Mouse (Mus musculus): Measurements from ENCODE around the gene Dpm1. TPM values are rescaled to one million over a fixed set of nuclear protein-coding genes. Genes with fewer than 3 reads are reported as not detected.
A peak's percentile ranks its signal among the peaks of the same experiment; 100 is the strongest.

Dpm1 gene
- polyA plus RNA-seq, 1 experiment from 2014 or later, result 82.2 TPM

DNA sequence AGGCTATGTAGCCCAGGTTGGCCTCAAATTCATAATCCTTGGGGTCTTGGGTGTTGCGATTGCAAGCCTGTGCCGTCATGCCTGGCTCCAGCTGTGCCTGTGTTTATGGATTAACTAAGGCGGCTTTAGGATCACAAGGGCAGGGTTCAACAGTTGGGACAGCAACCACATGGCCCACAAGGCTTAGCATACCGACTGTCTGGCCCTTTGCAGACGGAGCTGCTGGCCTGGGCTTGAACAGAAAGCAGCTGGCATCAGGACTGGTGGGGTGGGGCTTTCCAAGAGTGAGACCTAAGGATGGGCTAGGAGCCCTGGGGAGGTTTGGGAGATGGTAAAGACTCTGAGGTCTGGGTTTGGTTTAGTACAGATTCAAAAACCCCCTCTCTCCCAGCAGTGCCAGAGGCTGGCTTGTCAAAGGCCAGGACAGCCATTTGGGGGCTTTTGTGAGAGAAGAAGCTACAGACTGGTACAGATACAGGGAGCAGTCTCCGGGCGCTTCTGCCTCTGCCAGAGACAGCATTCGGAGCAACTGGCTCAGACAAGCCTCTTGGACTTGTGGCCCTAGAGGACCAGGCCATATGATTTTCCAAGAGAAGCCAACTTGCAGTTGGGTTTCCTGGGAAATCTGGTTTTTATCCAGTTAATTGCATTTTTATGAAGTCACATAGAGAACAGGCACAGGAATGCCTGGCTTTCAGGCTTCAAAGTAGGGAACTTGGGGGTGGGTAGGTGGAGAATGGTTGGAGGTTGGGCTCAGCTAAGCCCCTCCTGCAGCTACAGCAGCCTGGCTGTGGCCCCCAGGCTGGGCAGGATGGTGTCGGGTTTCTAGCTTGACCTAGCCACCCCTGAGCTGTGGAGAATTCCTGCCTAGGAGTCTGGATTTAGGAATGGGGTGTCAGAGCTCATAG lies 61.2 kb downstream of the Dpm1 start:
- Histone ChIP-seq H3K9ac (replicated peaks; ENCODE audit: low read length) (peak overlapping the region; percentile 50), H3K4me2 (replicated peaks; ENCODE audit: low read depth, low read length) (peak overlapping the region; percentile 51), H3K9me3 (ENCODE audit: low read length) (no peaks in the 10 kb centered on the region), H3K4me1 (ENCODE audit: insufficient read depth, low read length) (peaks cover 42% of the 10 kb centered on the region), H3K27ac (ENCODE audit: low read length) (peak overlapping the region; percentile 96), H3K27me3 (ENCODE audit: insufficient read depth, low read length) (no peaks in the 10 kb centered on the region), H3K4me3 (ENCODE audit: low read length) (no peak overlapping the region; the same call in 1 of the 2 replicates), H3K36me3 (ENCODE audit: insufficient read depth, low read length) (0 out of 2 replicates have a peak, but pooled peaks cover 2% of the 10 kb centered on the region)
- WGBS, result 42% methylated on average over 9 of the region's 9 CpGs
- ATAC-seq (ENCODE audit: low FRiP score, low TSS enrichment), result peak; percentile 84

DNA sequence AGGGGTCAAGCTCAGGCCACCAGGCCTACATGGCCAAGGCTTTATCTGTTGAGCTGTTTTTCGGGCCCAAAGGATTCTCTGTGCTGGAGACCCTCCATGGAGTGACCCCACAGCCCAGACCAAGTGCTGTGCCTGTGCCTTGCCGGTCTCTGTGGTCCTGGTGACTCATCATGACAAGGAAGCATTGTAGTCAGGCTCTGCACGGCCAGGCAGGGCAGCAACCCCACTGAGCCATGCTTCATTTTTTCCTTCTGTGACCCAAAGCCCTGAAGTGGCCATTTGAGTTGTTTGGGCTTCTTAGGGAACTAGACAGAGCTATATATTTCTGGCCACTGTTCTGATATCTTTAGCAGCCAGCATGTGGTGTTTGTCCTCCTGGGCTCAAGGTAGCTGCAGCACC lies 62.6 kb downstream of the Dpm1 start:
- no peak overlapping the region for H3K9ac ChIP-seq (replicated peaks; ENCODE audit: low read length)
- H3K4me3 ChIP-seq (ENCODE audit: low read length), result no peak overlapping the region
- H3K4me1 ChIP-seq (ENCODE audit: insufficient read depth, low read length), result peaks cover 42% of the 10 kb centered on the region
- no peak overlapping the region for H3K4me2 ChIP-seq (replicated peaks; ENCODE audit: low read depth, low read length)
- 59% methylated on average over 3 of the region's 3 CpGs for WGBS
- H3K9me3 ChIP-seq (ENCODE audit: low read length), result no peaks in the 10 kb centered on the region
- H3K27me3 ChIP-seq (ENCODE audit: insufficient read depth, low read length), result no peaks in the 10 kb centered on the region
- no peak for ATAC-seq (ENCODE audit: low FRiP score, low TSS enrichment)
- 0 out of 2 replicates have a peak, but pooled peaks cover 2% of the 10 kb centered on the region for H3K36me3 ChIP-seq (ENCODE audit: insufficient read depth, low read length)
- no peak overlapping the region for H3K27ac ChIP-seq (ENCODE audit: low read length)

DNA sequence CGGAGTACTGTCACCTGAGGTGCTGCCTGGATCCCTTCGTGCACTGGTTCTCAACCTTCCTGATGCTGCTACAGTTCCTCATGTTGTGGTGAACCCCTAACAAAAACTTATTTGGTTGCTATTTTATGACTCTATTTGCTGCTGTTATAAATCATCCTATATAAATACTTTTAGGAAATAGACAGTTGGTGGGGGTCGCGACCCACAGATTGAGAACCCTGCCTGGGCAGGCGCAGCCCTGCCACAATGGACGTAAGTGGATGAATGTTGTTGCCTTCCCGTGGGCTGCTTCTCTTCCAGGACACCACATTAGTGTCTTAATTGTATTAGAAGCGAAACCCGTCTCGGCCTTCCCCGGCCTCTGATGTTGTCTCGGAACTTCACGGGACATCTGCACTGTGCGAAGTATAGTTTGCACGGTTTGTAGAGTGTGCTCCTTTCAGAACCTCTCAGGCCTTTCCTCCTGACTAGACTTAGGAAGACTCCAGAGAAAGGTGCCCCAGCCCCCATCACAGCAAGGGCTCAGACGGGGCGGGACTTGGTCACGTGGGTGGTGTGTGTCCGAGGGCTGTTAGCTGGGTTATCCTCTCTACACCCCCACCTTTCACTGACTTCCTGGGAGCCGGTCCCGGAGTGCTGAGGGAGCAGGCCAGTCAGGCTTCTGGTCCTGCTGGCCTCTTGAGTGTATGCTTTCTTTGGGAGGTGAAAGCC lies 63.5 kb downstream of the Dpm1 start:
- Histone ChIP-seq H3K4me3 (ENCODE audit: low read length) (no peak overlapping the region), H3K9me3 (ENCODE audit: low read length) (no peaks in the 10 kb centered on the region), H3K4me1 (ENCODE audit: insufficient read depth, low read length) (peaks cover 47% of the 10 kb centered on the region), H3K36me3 (ENCODE audit: insufficient read depth, low read length) (no peaks in the 10 kb centered on the region), H3K27me3 (ENCODE audit: insufficient read depth, low read length) (no peaks in the 10 kb centered on the region), H3K27ac (ENCODE audit: low read length) (peak overlapping the region; percentile 53; the same call in 1 of the 2 replicates), H3K4me2 (replicated peaks; ENCODE audit: low read depth, low read length) (peak overlapping the region; percentile 13; the same call in 1 of the 2 replicates), H3K9ac (replicated peaks; ENCODE audit: low read length) (peak overlapping the region; percentile 44)
- WGBS, result 42% methylated on average over 21 of the region's 21 CpGs
- ATAC-seq (ENCODE audit: low FRiP score, low TSS enrichment), result no peak

DNA sequence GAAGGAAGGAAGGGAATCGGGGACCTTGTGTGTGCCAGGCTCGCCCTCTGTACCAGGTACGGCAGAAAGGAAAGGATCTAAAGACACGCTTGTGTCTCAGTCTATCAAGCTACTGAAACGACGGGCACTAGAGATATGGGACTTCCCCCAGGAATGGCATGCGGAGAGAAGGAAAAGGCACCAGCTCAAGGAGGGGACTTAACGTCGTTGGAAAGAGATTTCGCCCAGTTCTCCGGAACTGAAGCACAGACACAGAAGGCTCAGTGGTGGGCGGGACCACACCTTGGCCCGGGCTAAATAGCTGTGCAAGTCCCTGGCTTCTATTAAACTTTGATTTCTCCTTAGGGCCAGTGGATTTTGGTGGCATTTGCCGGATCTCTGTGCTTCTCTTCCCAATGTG lies 68.4 kb downstream of the Dpm1 start:
- Histone ChIP-seq H3K9ac (replicated peaks; ENCODE audit: low read length) (peak overlapping the region; percentile 50), H3K27ac (ENCODE audit: low read length) (peak overlapping the region; percentile 27; the same call in 1 of the 2 replicates), H3K4me2 (replicated peaks; ENCODE audit: low read depth, low read length) (peak overlapping the region; percentile 56), H3K36me3 (ENCODE audit: insufficient read depth, low read length) (no peaks in the 10 kb centered on the region), H3K27me3 (ENCODE audit: insufficient read depth, low read length) (no peaks in the 10 kb centered on the region), H3K4me1 (ENCODE audit: insufficient read depth, low read length) (peaks cover 44% of the 10 kb centered on the region), H3K9me3 (ENCODE audit: low read length) (no peaks in the 10 kb centered on the region), H3K4me3 (ENCODE audit: low read length) (peak overlapping the region; percentile 36)
- WGBS, result 11% methylated on average over 14 of the region's 14 CpGs
- ATAC-seq (ENCODE audit: low FRiP score, low TSS enrichment), result no peak

DNA sequence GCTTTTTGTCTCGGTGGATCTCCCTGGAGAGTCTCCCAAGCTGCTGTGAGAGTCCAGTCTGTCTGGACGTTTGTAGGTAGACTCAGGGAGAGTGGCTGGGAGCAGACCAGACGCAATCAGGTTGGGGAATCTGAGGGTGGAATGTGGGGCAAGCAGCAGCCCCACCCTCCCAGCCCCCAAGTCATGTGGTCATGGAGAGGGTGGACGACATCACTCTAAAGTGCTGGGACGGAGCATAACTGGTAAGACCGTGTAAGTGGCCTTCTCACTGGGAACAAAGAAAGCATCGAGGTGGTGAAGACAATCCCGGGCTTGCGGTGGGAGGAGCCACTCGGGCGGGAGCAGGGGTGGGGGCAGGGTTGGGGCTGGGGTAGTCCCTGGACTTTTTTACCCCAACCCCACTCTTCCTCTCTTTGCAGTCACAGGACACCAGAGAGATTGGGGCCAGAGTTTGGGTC lies 68.8 kb downstream of the Dpm1 start:
- Histone ChIP-seq H3K9ac (replicated peaks; ENCODE audit: low read length) (peak overlapping the region; percentile 50), H3K4me2 (replicated peaks; ENCODE audit: low read depth, low read length) (peak overlapping the region; percentile 56), H3K36me3 (ENCODE audit: insufficient read depth, low read length) (no peaks in the 10 kb centered on the region), H3K27me3 (ENCODE audit: insufficient read depth, low read length) (no peaks in the 10 kb centered on the region), H3K4me3 (ENCODE audit: low read length) (peak overlapping the region; percentile 36), H3K27ac (ENCODE audit: low read length) (peak overlapping the region; percentile 27; the same call in 1 of the 2 replicates), H3K9me3 (ENCODE audit: low read length) (no peaks in the 10 kb centered on the region), H3K4me1 (ENCODE audit: insufficient read depth, low read length) (peaks cover 40% of the 10 kb centered on the region)
- 6% methylated on average over 10 of the region's 11 CpGs for WGBS
- 0 out of 2 replicates have a peak, but pooled peaks have one; percentile 9 for ATAC-seq (ENCODE audit: low FRiP score, low TSS enrichment)

DNA sequence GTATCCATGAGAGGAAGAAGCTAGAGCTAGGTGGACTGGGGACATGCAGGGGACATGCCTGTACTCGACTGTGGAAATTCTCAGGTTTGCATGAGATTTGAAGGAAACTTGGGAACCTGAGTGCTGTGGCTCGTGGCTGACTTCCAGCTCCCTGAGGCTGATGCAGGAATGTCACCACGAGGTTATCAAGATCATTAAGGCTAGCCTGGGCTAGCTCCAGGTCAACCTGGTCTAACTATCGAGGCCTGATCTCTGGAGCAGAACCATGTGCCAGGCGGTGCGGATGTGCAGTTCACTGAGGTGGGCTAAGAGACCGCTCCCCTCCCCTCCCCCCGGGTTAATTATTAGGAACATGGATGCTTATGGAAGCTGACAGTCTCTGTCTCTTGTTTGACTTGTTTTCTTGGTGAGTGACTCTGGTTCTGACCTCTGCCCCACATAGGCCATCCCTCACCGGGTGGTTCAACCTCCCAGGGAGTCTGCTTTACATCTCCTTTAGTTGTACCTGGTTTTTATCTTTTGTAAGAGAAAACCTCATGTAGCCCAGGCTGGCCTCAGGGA lies 69.9 kb downstream of the Dpm1 start:
- Histone ChIP-seq H3K36me3 (ENCODE audit: insufficient read depth, low read length) (no peaks in the 10 kb centered on the region), H3K4me1 (ENCODE audit: insufficient read depth, low read length) (peaks cover 46% of the 10 kb centered on the region), H3K9ac (replicated peaks; ENCODE audit: low read length) (no peak overlapping the region), H3K9me3 (ENCODE audit: low read length) (no peaks in the 10 kb centered on the region), H3K27me3 (ENCODE audit: insufficient read depth, low read length) (no peaks in the 10 kb centered on the region), H3K4me2 (replicated peaks; ENCODE audit: low read depth, low read length) (no peak overlapping the region), H3K4me3 (ENCODE audit: low read length) (no peak overlapping the region), H3K27ac (ENCODE audit: low read length) (peak overlapping the region; percentile 90; the same call in 1 of the 2 replicates)
- no peak for ATAC-seq (ENCODE audit: low FRiP score, low TSS enrichment)
- 73% methylated on average over 9 of the region's 9 CpGs for WGBS

Small RNA genes lying within 50 kb of the gene (microRNA-seq; reads per million reads assigned to microRNA genes)
- not detected for gene Gm24561

Other genes starting within 250 kb of the Dpm1 start
- 1.9 and 2.6 TPM in 2 replicates for gene Ripor3, start 220.0 kb downstream of the Dpm1 start, polyA plus RNA-seq (2015; fragmentation: Nextera tagmentation; extraction: Ambion mirVana)
- gene Pard6b, start 149.6 kb downstream of the Dpm1 start, polyA plus RNA-seq (2015; fragmentation: Nextera tagmentation; extraction: Ambion mirVana), result 20.0 and 23.9 TPM in 2 replicates
- 1.3 and 2.3 TPM in 2 replicates for gene Adnp, start 23.5 kb downstream of the Dpm1 start, polyA plus RNA-seq (2015; fragmentation: Nextera tagmentation; extraction: Ambion mirVana)
- 16.7 and 18.6 TPM in 2 replicates for gene Gm20716, start 227 bp downstream of the Dpm1 start, polyA plus RNA-seq (2015; fragmentation: Nextera tagmentation; extraction: Ambion mirVana)
- gene Mocs3, start within 50 bp of the Dpm1 start, polyA plus RNA-seq (2015; fragmentation: Nextera tagmentation; extraction: Ambion mirVana), result 6.0 and 6.2 TPM in 2 replicates
- 1.5 and 2.9 TPM in 2 replicates for gene Kcng1, start 51.1 kb upstream of the Dpm1 start, polyA plus RNA-seq (2015; fragmentation: Nextera tagmentation; extraction: Ambion mirVana)